Comparison of ENCODE assay signal across 8 mouse cellular contexts in the genomic region with DNA sequence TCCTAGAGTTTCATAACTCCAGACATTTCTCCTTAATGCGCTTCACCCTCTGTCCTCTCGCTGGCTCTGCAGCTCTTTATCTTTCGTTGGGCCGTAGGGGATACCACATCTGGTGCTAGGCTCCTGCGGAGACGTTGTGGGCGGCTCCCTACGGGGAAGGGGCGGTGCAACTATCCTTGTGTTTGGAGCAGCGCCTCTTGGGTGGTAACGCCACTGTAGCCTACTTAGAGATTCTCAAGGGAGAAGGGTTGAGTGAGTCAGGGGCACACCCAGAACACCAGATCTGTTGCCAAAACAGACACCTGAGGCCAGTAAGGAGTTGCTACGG. TPM values are rescaled to one million over a fixed set of nuclear protein-coding genes. Genes with fewer than 3 reads are reported as not detected.
DNase-seq lines count a peak whose midpoint lies in the region; ATAC-seq lines count a peak whose summit lies in the region.

No protein-coding gene starts in this region.

- H3K36me3 ChIP-seq in heart, embryonic 15.5 days = peaks cover 32% of the 10 kb centered on the region

- H3K9me3 ChIP-seq in heart, embryonic 15.5 days (replicated peaks) = no peaks in the 10 kb centered on the region

- H3K27ac ChIP-seq in heart, embryonic 15.5 days = peak overlapping the region; percentile 97

- peak; percentile 57 for ATAC-seq in heart, embryonic 15.5 days (replicated peaks; ENCODE audit: insufficient number of reproducible peaks, insufficient read depth, low FRiP score, low read depth)

- H3K4me3 ChIP-seq in heart, embryonic 15.5 days = peak overlapping the region; percentile 86

- H3K4me2 ChIP-seq in heart, embryonic 15.5 days = peak overlapping the region; percentile 84

- under 1% methylated on average over 12 of the region's 12 CpGs for WGBS in heart, embryonic 15.5 days

- DNase-seq in CD8-positive naive resting alpha-beta T cell, adult 2 months (ENCODE audit: low read depth in 2 of 2, low spot score in 2 of 2) = peak; percentile 32 to 38
- peak; percentile 90 for DNase-seq in adipocyte (ENCODE audit: low spot score)
- peak; percentile 61 for DNase-seq in fibroblast of lung, adult 2 months (ENCODE audit: low read depth)
- DNase-seq in kidney, postnatal 10 days = peak; percentile 77
- DNase-seq in lung, postnatal 10 days = peak; percentile 85
- peak; percentile 73 for DNase-seq in retina, postnatal 1 day
- peak; percentile 69 for DNase-seq in urinary bladder, postnatal 14 days (ENCODE audit: low spot score)

- H3K4me1 ChIP-seq in heart, embryonic 15.5 days (replicated peaks) = peaks cover 20% of the 10 kb centered on the region

- peak overlapping the region; percentile 94 for H3K9ac ChIP-seq in heart, embryonic 15.5 days

- H3K27me3 ChIP-seq in heart, embryonic 15.5 days = no peaks in the 10 kb centered on the region

RNA-seq across cellular contexts. Expression of a gene that starts 0.6 kb away (rescaled TPM):
- polyA plus RNA-seq in heart, embryonic 15.5 days (2015; fragmentation: Nextera tagmentation; extraction: Ambion mirVana) = 105 and 117 TPM in 2 replicates

RNA-seq across cellular contexts. Expression of a gene that starts 4.5 kb away (rescaled TPM):
- 0.10 and 0.26 TPM in 2 replicates for polyA plus RNA-seq in heart, embryonic 15.5 days (2015; fragmentation: Nextera tagmentation; extraction: Ambion mirVana)

RNA-seq across cellular contexts. Expression of a gene that starts 22.8 kb away (rescaled TPM):
- 70.3 and 83.3 TPM in 2 replicates for polyA plus RNA-seq in heart, embryonic 15.5 days (2015; fragmentation: Nextera tagmentation; extraction: Ambion mirVana)

RNA-seq across cellular contexts. Expression of a gene that starts 38.3 kb away (rescaled TPM):
- 8.6 and 10.4 TPM in 2 replicates for polyA plus RNA-seq in heart, embryonic 15.5 days (2015; fragmentation: Nextera tagmentation; extraction: Ambion mirVana)

Comparison
In these comparisons a context has a peak if more than half of its experiments do, and no peak if none do; other contexts are left out.
1. Peak in every context shown above with its lines: DNase-seq, ATAC-seq, H3K4me3 ChIP-seq and H3K27ac ChIP-seq.
2. DNase-seq: peak in every context shown above with its lines; median percentile 90 in adipocyte; 85 in lung, postnatal 10 days; 77 in kidney, postnatal 10 days; 73 in retina, postnatal 1 day; 69 in urinary bladder, postnatal 14 days; 61 in fibroblast of lung, adult 2 months; 35 in CD8-positive naive resting alpha-beta T cell, adult 2 months.